Mouse (Mus musculus): ENCODE data around the gene Upp2. TPM values are rescaled to one million over a fixed set of nuclear protein-coding genes. Genes with fewer than 3 reads are reported as not detected.
A peak's percentile ranks its signal among the peaks of the same experiment; 100 is the strongest.

The Upp2 gene
- polyA plus RNA-seq, 1 experiment from 2014 or later, result 9.6 TPM

GRCm38 (mm10) chr2:58568841-58569645 is 1.9 kb downstream of the Upp2 start:
- H3K36me3 ChIP-seq (ENCODE audit: insufficient read depth, low read length), result no peaks in the 10 kb centered on the region
- 0 out of 2 replicates have a peak overlapping the region, but pooled peaks have one; percentile 18 for H3K9ac ChIP-seq (ENCODE audit: low read depth, low read length)
- DNase-seq (ENCODE audit: low spot score), result no peak
- no peak overlapping the region for H3K4me3 ChIP-seq (replicated peaks; ENCODE audit: low read depth, low read length)
- peak overlapping the region; percentile 64; the same call in 1 of the 2 replicates for H3K4me2 ChIP-seq (ENCODE audit: low read length)
- 73% methylated on average over 4 of the region's 4 CpGs for WGBS
- peaks cover 15% of the 10 kb centered on the region for H3K4me1 ChIP-seq (replicated peaks; ENCODE audit: insufficient read depth, low read length)
- no peaks in the 10 kb centered on the region for H3K27me3 ChIP-seq (ENCODE audit: insufficient read depth, low read length)
- H3K9me3 ChIP-seq (replicated peaks; ENCODE audit: low read length), result no peaks in the 10 kb centered on the region
- peak overlapping the region; percentile 96; the same call in 1 of the 2 replicates for H3K27ac ChIP-seq
- ATAC-seq (replicated peaks; ENCODE audit: low FRiP score, low read depth), result no peak
- TF ChIP-seq CTCF (IDR thresholded peaks at IDR 0.05; ENCODE audit: low read depth), result no peak

- H3K4me3 ChIP-seq (replicated peaks; ENCODE audit: low read depth, low read length), result no peak overlapping the region
- no peak for TF ChIP-seq CTCF (IDR thresholded peaks at IDR 0.05; ENCODE audit: low read depth)
- no peak for ATAC-seq (replicated peaks; ENCODE audit: low FRiP score, low read depth)
Measured at GRCm38 (mm10) chr2:58574167-58574566, 7.1 kb downstream of the Upp2 start.

GRCm38 (mm10) chr2:58586311-58586710 is 19.2 kb downstream of the Upp2 start:
- WGBS, result 74% methylated on average over 10 of the region's 10 CpGs
- ATAC-seq (replicated peaks; ENCODE audit: low FRiP score, low read depth), result no peak
- Histone ChIP-seq H3K9ac (ENCODE audit: low read depth, low read length) (no peak overlapping the region), H3K4me3 (replicated peaks; ENCODE audit: low read depth, low read length) (no peak overlapping the region), H3K4me1 (replicated peaks; ENCODE audit: insufficient read depth, low read length) (no peaks in the 10 kb centered on the region), H3K27ac (no peak overlapping the region), H3K27me3 (ENCODE audit: insufficient read depth, low read length) (no peaks in the 10 kb centered on the region), H3K4me2 (ENCODE audit: low read length) (no peak overlapping the region), H3K9me3 (replicated peaks; ENCODE audit: low read length) (no peaks in the 10 kb centered on the region), H3K36me3 (ENCODE audit: insufficient read depth, low read length) (no peaks in the 10 kb centered on the region)
- TF ChIP-seq CTCF (IDR thresholded peaks at IDR 0.05; ENCODE audit: low read depth), result no peak
- no peak for DNase-seq (ENCODE audit: low spot score)

More at GRCm38 (mm10) chr2:58574167-58574566, 7.1 kb downstream of the Upp2 start:
- Histone ChIP-seq H3K4me2 (ENCODE audit: low read length) (no peak overlapping the region), H3K27me3 (ENCODE audit: insufficient read depth, low read length) (no peaks in the 10 kb centered on the region), H3K9me3 (replicated peaks; ENCODE audit: low read length) (no peaks in the 10 kb centered on the region), H3K27ac (no peak overlapping the region), H3K4me1 (replicated peaks; ENCODE audit: insufficient read depth, low read length) (no peaks in the 10 kb centered on the region), H3K36me3 (ENCODE audit: insufficient read depth, low read length) (no peaks in the 10 kb centered on the region), H3K9ac (ENCODE audit: low read depth, low read length) (no peak overlapping the region)
- WGBS, result 65% methylated on average over 2 of the region's 2 CpGs
- DNase-seq (ENCODE audit: low spot score), result no peak

GRCm38 (mm10) chr2:58589637-58590036 is 22.5 kb downstream of the Upp2 start:
- H3K4me3 ChIP-seq (replicated peaks; ENCODE audit: low read depth, low read length), result no peak overlapping the region
- no peaks in the 10 kb centered on the region for H3K36me3 ChIP-seq (ENCODE audit: insufficient read depth, low read length)
- H3K9ac ChIP-seq (ENCODE audit: low read depth, low read length), result no peak overlapping the region
- H3K27ac ChIP-seq, result no peak overlapping the region
- no peaks in the 10 kb centered on the region for H3K27me3 ChIP-seq (ENCODE audit: insufficient read depth, low read length)
- ATAC-seq (replicated peaks; ENCODE audit: low FRiP score, low read depth), result no peak
- no peak overlapping the region for H3K4me2 ChIP-seq (ENCODE audit: low read length)
- peak; percentile 68 for DNase-seq (ENCODE audit: low spot score)
- H3K9me3 ChIP-seq (replicated peaks; ENCODE audit: low read length), result no peaks in the 10 kb centered on the region
- no peaks in the 10 kb centered on the region for H3K4me1 ChIP-seq (replicated peaks; ENCODE audit: insufficient read depth, low read length)
- no peak for TF ChIP-seq CTCF (IDR thresholded peaks at IDR 0.05; ENCODE audit: low read depth)
- 46% methylated on average over 4 of the region's 4 CpGs for WGBS

- Histone ChIP-seq H3K27ac (no peak overlapping the region), H3K27me3 (ENCODE audit: insufficient read depth, low read length) (no peaks in the 10 kb centered on the region), H3K4me1 (replicated peaks; ENCODE audit: insufficient read depth, low read length) (no peaks in the 10 kb centered on the region), H3K9me3 (replicated peaks; ENCODE audit: low read length) (no peaks in the 10 kb centered on the region), H3K4me3 (replicated peaks; ENCODE audit: low read depth, low read length) (no peak overlapping the region), H3K36me3 (ENCODE audit: insufficient read depth, low read length) (no peaks in the 10 kb centered on the region), H3K4me2 (ENCODE audit: low read length) (no peak overlapping the region), H3K9ac (ENCODE audit: low read depth, low read length) (no peak overlapping the region)
- DNase-seq (ENCODE audit: low spot score) (no peak), ATAC-seq (replicated peaks; ENCODE audit: low FRiP score, low read depth) (no peak)
- no peak for TF ChIP-seq CTCF (IDR thresholded peaks at IDR 0.05; ENCODE audit: low read depth)
- 98% methylated on average over 1 of the region's 1 CpGs for WGBS
Measured at GRCm38 (mm10) chr2:58590055-58590454, 23.0 kb downstream of the Upp2 start.

- Histone ChIP-seq H3K9ac (ENCODE audit: low read depth, low read length) (no peak overlapping the region), H3K4me1 (replicated peaks; ENCODE audit: insufficient read depth, low read length) (no peaks in the 10 kb centered on the region), H3K27ac (no peak overlapping the region), H3K9me3 (replicated peaks; ENCODE audit: low read length) (no peaks in the 10 kb centered on the region), H3K4me3 (replicated peaks; ENCODE audit: low read depth, low read length) (no peak overlapping the region), H3K4me2 (ENCODE audit: low read length) (no peak overlapping the region), H3K27me3 (ENCODE audit: insufficient read depth, low read length) (no peaks in the 10 kb centered on the region), H3K36me3 (ENCODE audit: insufficient read depth, low read length) (no peaks in the 10 kb centered on the region)
- ATAC-seq (replicated peaks; ENCODE audit: low FRiP score, low read depth) (no peak), DNase-seq (ENCODE audit: low spot score) (peak; percentile 49)
- TF ChIP-seq CTCF (IDR thresholded peaks at IDR 0.05; ENCODE audit: low read depth), result no peak
- WGBS, result 49% methylated on average over 9 of the region's 9 CpGs
Measured at GRCm38 (mm10) chr2:58595350-58595749, 28.3 kb downstream of the Upp2 start.

Measured in kidney, postnatal 0 days (tissue).